Mouse (Mus musculus) cortical plate, adult 2 months (tissue): Measurements from ENCODE around the gene Srrm4.

Source experiments
- CTCF ChIP-seq: fragments of 200-500 bp; IDR thresholded peaks from 2 replicates; pipeline ENCODE4 v1.5.1; 2011; ENCODE audit warnings: mild to moderate bottlenecking, control low read depth, low read length; ENCODE audit not compliant: insufficient read depth; ENCODE audit errors: extremely low read depth
- POLR2A ChIP-seq: fragments of 200-500 bp; IDR thresholded peaks from 2 replicates; pipeline ENCODE4 v1.6.1; 2011; ENCODE audit warnings: mild to moderate bottlenecking, low read length, control low read depth; ENCODE audit not compliant: insufficient read depth; ENCODE audit errors: extremely low read depth

GRCm38 (mm10) chr5:116522273-116522672, 69.3 kb downstream of the Srrm4 start:
- no peak for TF ChIP-seq CTCF
- no peak for TF ChIP-seq POLR2A
